Mouse (Mus musculus) testis, adult 2 months (tissue): ENCODE measurements at regions not wholly inside any gene's neighbourhood (a gene's known extent, or its start where the extent isn't known, plus 50 kb on each side); places are given as distances from the start of the nearest gene placed in this dataset.

Experiments
- CTCF ChIP-seq: fragments of 200-500 bp; IDR thresholded peaks from 2 replicates; pipeline ENCODE4 v1.5.1; 2012; ENCODE audit warnings: low read depth, mild to moderate bottlenecking, inconsistent platforms, low read length, moderate library complexity; ENCODE audit not compliant: control insufficient read depth, insufficient read depth, insufficient replicate concordance
- POLR2A ChIP-seq: fragments of 200-500 bp; IDR thresholded peaks from 2 replicates; pipeline ENCODE4 v1.6.1; 2012; ENCODE audit warnings: low read depth, mild to moderate bottlenecking, inconsistent platforms, low read length, moderate library complexity; ENCODE audit not compliant: control insufficient read depth

DNA sequence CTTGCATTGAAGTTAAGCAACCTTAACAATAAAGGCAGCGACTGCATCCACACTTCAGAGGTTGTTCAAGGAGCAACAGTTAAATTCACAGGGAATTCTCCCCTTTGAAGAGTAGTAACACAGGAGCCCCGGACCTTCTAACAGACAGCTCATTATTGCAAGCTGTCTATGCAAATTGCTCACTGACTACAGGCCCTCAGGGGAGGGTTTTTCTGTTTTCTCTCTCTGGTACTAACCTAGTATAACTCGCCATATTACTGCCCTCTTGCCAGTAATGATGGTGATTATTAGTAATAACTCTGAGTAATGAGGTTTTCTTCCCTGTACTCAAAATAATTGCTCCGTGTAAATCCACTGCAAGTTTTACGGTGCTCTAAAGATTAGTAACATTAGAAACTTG lies 763.5 kb upstream of the 4930412O13Rik start:
- TF ChIP-seq CTCF (no peak), POLR2A (no peak)
